Mouse (Mus musculus) ovary, adult 10 weeks (tissue): ENCODE data around the gene Vsx2. TPM values are rescaled to one million over a fixed set of nuclear protein-coding genes. Genes with fewer than 3 reads are reported as not detected.

ENCODE experiments used
- polyA plus RNA-seq: library from polyadenylated mRNA; stranded (reverse); fragments of 350-450 nt; fragmentation: Illumina TruSeq; extraction: RNeasy Lipid Tissue Mini Kit (QIAGEN cat#74804); gene quantifications from one replicate; pipeline ENCODE4 v1.2.3, GENCODE M21; 2014

Gene Vsx2
- not detected for polyA plus RNA-seq

DNA sequence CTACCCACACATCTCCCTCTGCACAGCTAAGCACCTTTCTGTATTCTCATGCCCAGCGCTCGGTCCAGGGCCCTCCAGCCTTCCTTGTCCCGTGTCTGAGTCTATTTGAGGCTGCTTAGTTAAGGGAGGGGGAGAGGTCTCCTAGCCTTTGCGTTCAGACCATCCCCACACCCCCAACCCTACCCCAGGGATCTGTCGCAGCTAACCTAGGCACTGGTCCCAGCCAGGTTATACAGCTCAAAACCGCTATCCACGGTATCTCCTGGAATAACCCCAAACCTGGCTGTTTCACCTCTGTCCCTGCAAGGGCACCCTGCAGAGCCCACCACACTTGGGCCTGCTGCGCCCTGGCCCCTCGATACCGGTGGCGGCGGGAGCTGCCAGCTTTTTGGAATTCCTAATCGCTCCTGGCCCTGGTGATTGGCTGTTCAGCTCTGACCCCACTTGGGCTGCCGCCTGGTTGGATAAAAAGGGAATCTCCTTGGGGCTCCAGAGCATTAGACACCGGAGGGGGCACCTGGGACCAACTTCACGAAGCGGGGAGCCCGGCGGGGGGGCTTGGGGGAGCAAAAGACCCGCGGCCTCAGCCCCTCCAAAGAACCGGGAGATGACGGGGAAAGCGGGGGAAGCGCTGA, at the start of gene Vsx2:
TSS of gene Vsx2 (plus strand) at position 427 of the 635 bp plus-strand sequence.

DNA sequence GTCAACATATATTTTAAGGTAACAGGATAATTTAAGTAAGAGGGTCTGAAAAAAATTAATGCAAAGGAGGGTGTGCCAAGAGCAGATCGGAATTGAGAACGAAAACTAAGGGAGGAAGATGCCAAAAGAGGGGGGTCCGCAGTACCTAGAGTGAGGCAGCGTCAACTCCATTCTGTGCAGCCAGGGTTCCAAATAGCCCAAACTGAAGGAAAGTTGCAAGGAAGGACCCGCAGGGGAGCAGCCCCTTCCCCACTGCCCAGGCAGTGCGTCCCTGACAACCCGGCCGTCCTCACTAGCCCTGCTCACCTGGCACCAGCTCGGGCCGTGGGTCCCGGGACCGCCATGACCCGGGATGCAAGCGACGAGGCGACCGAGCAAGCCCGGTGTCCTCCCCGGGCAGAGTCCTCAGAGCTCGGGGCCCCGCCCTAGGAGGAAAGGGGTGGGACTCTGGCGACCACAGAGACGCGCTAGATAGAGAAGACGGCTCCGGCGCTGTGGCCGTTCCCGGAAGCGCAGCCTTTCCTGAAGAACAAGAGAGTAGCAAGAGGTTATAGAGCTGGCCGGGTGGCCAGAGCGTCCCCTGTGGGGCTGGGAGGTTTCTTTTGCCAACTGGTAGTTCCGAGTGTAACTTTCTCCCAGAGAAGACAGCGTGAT, 47.5 kb downstream of the Vsx2 start, which contains the start of gene Abcd4:
TSS of gene Abcd4 (minus strand) at position 437 of the 654 bp plus-strand sequence.

DNA sequence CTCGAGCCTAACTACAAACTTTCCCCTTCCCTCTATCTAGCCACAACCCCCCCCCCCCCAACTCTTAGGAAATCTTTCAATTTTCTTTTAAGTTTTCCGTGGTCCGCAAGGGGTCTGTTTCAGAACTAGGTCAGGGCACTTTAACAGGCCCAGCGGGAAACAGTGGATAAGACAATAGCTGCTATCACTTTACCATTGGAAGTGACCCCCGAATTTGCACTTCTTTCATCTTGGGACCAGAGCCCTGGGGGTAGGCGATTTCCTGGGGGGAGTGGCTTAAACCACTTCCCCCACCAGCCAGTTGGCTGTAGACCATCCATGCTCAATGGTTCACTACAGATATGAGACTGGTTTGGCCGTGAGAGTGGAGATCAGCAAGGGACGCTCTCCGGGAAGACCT, 71.1 kb downstream of the Vsx2 start, which contains the start of gene Vrtn:
TSS of gene Vrtn (plus strand) at position 366 of the 400 bp plus-strand sequence.

Other genes with a start within 250 kb of the Vsx2 start
- 2.8 TPM for gene Coq6, start 208.1 kb upstream of the Vsx2 start, polyA plus RNA-seq
- 5.4 TPM for gene Fam161b, start 207.9 kb upstream of the Vsx2 start, polyA plus RNA-seq
- gene Entpd5, start 160.7 kb upstream of the Vsx2 start, polyA plus RNA-seq, result 30.4 TPM
- 17.8 TPM for gene Bbof1, start 160.7 kb upstream of the Vsx2 start, polyA plus RNA-seq
- gene Rnf113a2, start 152.6 kb upstream of the Vsx2 start, polyA plus RNA-seq, result 10.6 TPM
- 228 TPM for gene Aldh6a1, start 118.8 kb upstream of the Vsx2 start, polyA plus RNA-seq
- 23.8 TPM for gene Lin52, start 118.3 kb upstream of the Vsx2 start, polyA plus RNA-seq
- 1.6 TPM for gene Abcd4, start 47.7 kb downstream of the Vsx2 start, polyA plus RNA-seq
- 0.97 TPM for gene Vrtn, start 71.3 kb downstream of the Vsx2 start, polyA plus RNA-seq
- gene Syndig1l, start 129.1 kb downstream of the Vsx2 start, polyA plus RNA-seq, result not detected
- gene Npc2, start 203.4 kb downstream of the Vsx2 start, polyA plus RNA-seq, result 32.0 TPM
- gene Isca2, start 203.5 kb downstream of the Vsx2 start, polyA plus RNA-seq, result 80.7 TPM